Mouse (Mus musculus) G1E (cell line): ENCODE measurements at regions not wholly inside any gene's neighbourhood (a gene's known extent, or its start where the extent isn't known, plus 50 kb on each side); places are given as distances from the start of the nearest gene placed in this dataset.

Experiments
- ATAC-seq: 2 replicates; pipeline ENCODE4 v1.8.0; 2016; ENCODE audit warnings: mild to moderate bottlenecking; ENCODE audit not compliant: insufficient number of reproducible peaks, poor library complexity, low FRiP score, severe bottlenecking; ENCODE audit errors: extremely low read depth
- DNase-seq: peaks from one replicate; pipeline ENCODE4 v3.0.0; 2012; ENCODE audit warnings: low spot score
- H3K27me3 ChIP-seq: 2 replicates; pipeline ENCODE4 v1.6.1; 2012; ENCODE audit warnings: mild to moderate bottlenecking, low read length, inconsistent platforms; ENCODE audit not compliant: insufficient read depth
- H3K36me3 ChIP-seq: replicated peaks from 2 replicates; pipeline ENCODE3; 2012; ENCODE audit warnings: mild to moderate bottlenecking, inconsistent platforms
- H3K4me1 ChIP-seq: 2 replicates; pipeline ENCODE4 v1.6.1; 2012; ENCODE audit warnings: low read depth, low read length, inconsistent platforms, mixed read lengths; ENCODE audit not compliant: insufficient read depth
- H3K4me3 ChIP-seq: 2 replicates; pipeline ENCODE4 v1.5.1; 2012; ENCODE audit warnings: low read depth, mild to moderate bottlenecking, inconsistent platforms, low read length, moderate library complexity, mixed read lengths
- H3K9me3 ChIP-seq: replicated peaks from 2 replicates; pipeline ENCODE4 v1.6.1; 2012; ENCODE audit warnings: inconsistent platforms
- CTCF ChIP-seq: IDR thresholded peaks from 2 replicates; pipeline ENCODE4 v1.5.1; 2012; ENCODE audit warnings: low read depth, low read length, inconsistent platforms, mixed read lengths
- GATA1 ChIP-seq: IDR thresholded peaks from 2 replicates; pipeline ENCODE4 v1.6.1; 2012; ENCODE audit warnings: borderline replicate concordance, low read length, inconsistent platforms, mixed read lengths
- GATA2 ChIP-seq: IDR thresholded peaks from 2 replicates; pipeline ENCODE4 v1.6.1; 2012; ENCODE audit warnings: low read depth, low read length, inconsistent platforms, borderline replicate concordance
- POLR2AphosphoS5 ChIP-seq: IDR thresholded peaks from 2 replicates; pipeline ENCODE4 v1.6.1; 2012; ENCODE audit warnings: low read depth, low read length, inconsistent platforms; ENCODE audit not compliant: insufficient replicate concordance
- TAL1 ChIP-seq: conservative IDR thresholded peaks from 2 replicates; pipeline ENCODE4 v1.6.1; 2012; ENCODE audit warnings: low read depth, low read length, inconsistent platforms, mixed read lengths

- H3K27me3 ChIP-seq, result peaks cover 2% of the 10 kb centered on the region; the same call in 1 of the 2 replicates
- no peak overlapping the region for H3K4me3 ChIP-seq
- no peak for ATAC-seq
- no peak for TF ChIP-seq GATA2
- H3K9me3 ChIP-seq, result no peaks in the 10 kb centered on the region
- H3K4me1 ChIP-seq, result no peaks in the 10 kb centered on the region
- no peaks in the 10 kb centered on the region for H3K36me3 ChIP-seq
- DNase-seq, result no peak
These were observed 106.1 kb upstream of the Npvf start for GRCm38 (mm10) chr6:50760367-50760766.

DNA sequence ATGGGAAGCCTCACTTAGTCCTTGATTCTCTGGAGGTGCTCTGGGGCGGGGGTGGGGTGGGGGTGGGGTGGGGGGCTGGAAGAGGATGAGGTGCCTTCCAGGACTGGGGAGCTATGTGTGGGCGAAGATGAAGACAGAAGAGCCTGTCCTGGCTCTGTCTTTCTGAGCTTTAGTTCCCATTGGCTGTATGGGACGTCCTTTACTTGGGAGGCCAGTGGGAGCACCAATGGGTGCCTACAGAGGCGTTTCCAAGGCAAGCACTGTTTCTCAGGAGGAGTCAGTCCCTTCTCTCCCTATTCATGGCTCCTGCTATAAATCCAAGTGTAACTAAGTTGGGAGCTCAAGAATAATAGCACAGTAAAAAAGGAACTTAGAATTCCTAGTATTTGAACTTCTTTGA, 108.9 kb upstream of the Npvf start:
- Histone ChIP-seq H3K36me3 (no peaks in the 10 kb centered on the region), H3K9me3 (no peaks in the 10 kb centered on the region), H3K27me3 (peaks cover 2% of the 10 kb centered on the region; the same call in 1 of the 2 replicates), H3K4me1 (no peaks in the 10 kb centered on the region), H3K4me3 (no peak overlapping the region)
- no peak for DNase-seq
- TF ChIP-seq TAL1, result no peak
- no peak for TF ChIP-seq GATA1
- no peak for TF ChIP-seq POLR2AphosphoS5
- no peak for TF ChIP-seq CTCF
- TF ChIP-seq GATA2, result no peak
- ATAC-seq, result no peak

DNA sequence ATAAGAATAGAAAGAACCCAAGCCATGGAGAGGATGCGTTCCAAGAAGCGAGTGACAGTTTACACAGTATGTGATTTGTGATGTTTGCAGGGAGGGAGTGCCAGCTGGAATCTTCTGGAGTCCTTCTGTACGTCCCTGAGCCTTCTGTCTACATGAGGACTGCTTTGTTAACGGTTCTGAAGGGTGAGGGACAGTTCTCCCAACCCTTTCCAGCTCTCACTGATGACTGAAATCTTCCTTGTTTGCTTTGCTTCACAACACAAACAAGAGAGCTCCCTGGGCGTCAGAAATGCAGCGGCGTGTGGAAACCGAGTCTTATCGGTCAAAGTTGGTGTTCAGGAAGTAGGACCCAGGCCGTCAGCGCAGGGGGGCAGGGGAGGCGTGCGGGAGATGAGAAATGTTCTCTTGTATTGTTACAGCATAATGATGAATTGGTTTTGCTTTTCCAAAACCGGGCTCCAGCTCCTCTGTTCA, 112.2 kb upstream of the Npvf start:
- Histone ChIP-seq H3K9me3 (no peaks in the 10 kb centered on the region), H3K36me3 (no peaks in the 10 kb centered on the region), H3K4me1 (no peaks in the 10 kb centered on the region), H3K27me3 (no peaks in the 10 kb centered on the region), H3K4me3 (no peak overlapping the region)
- no peak for TF ChIP-seq CTCF
- DNase-seq (no peak), ATAC-seq (no peak)

DNA sequence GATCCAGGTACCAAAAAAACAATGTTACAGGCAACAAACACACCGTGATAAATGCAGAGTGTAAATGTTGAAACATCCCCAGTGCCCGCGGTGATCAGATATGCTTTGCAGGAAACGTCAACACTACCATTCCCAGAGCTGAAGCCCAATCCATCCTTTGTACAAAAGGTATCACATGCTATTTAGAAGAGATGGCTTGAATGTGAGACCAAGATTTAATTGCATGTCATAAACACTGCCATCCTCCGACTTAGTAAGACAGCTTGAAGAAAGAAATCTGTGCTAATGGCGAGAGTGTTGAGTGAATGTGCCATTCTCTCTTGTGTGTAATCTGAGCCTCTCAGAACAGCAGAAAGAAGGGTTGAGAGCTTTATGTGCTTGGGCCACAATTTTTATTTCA, 112.9 kb upstream of the Npvf start:
- H3K4me1 ChIP-seq, result no peaks in the 10 kb centered on the region
- no peaks in the 10 kb centered on the region for H3K36me3 ChIP-seq
- ATAC-seq, result no peak
- no peak overlapping the region for H3K4me3 ChIP-seq
- TF ChIP-seq CTCF (no peak), TAL1 (no peak), POLR2AphosphoS5 (no peak), GATA2 (no peak), GATA1 (no peak)
- no peaks in the 10 kb centered on the region for H3K9me3 ChIP-seq
- DNase-seq, result no peak
- H3K27me3 ChIP-seq, result no peaks in the 10 kb centered on the region

DNA sequence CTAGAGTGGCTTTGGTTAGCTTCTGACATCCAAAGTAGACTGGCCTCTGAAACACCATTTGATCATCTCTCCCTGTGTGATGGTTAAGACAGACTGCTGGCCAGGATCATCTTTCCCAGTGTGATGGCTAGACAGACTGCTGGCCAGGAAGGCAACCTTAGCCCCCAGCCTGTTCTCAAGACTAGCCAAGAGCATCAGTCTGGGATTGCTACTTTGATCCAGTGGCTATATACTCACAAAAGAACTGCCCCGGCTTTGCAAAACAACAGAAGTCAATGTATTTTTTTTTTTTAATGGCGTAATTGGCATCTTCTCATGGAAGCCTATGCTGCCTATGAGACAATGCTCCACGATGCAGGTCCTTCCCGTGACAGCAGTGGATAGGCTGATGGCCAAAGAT, 113.6 kb upstream of the Npvf start:
- Histone ChIP-seq H3K4me1 (no peaks in the 10 kb centered on the region), H3K4me3 (no peak overlapping the region), H3K9me3 (no peaks in the 10 kb centered on the region), H3K36me3 (no peaks in the 10 kb centered on the region), H3K27me3 (no peaks in the 10 kb centered on the region)
- ATAC-seq (no peak), DNase-seq (no peak)
- TF ChIP-seq TAL1 (no peak), CTCF (no peak), GATA1 (no peak), POLR2AphosphoS5 (no peak), GATA2 (no peak)

- no peaks in the 10 kb centered on the region for H3K4me1 ChIP-seq
- TF ChIP-seq CTCF, result no peak
- no peak for TF ChIP-seq TAL1
- no peak for TF ChIP-seq GATA2
- no peak overlapping the region for H3K4me3 ChIP-seq
- DNase-seq (no peak), ATAC-seq (no peak)
- H3K27me3 ChIP-seq, result no peaks in the 10 kb centered on the region
- H3K36me3 ChIP-seq, result no peaks in the 10 kb centered on the region
- H3K9me3 ChIP-seq, result no peaks in the 10 kb centered on the region
These were observed 114.9 kb upstream of the Npvf start for GRCm38 (mm10) chr6:50769101-50769500.

GRCm38 (mm10) chr6:50770481-50770880, 116.2 kb upstream of the Npvf start:
- Histone ChIP-seq H3K9me3 (no peaks in the 10 kb centered on the region), H3K4me3 (no peak overlapping the region), H3K36me3 (no peaks in the 10 kb centered on the region), H3K4me1 (no peaks in the 10 kb centered on the region), H3K27me3 (no peaks in the 10 kb centered on the region)
- DNase-seq (no peak), ATAC-seq (no peak)
- TF ChIP-seq CTCF (no peak), GATA2 (no peak), POLR2AphosphoS5 (no peak), TAL1 (no peak), GATA1 (no peak)
